Mouse (Mus musculus): ENCODE data around the gene Tenm4.

GRCm38 (mm10) chr7:96575202-96575650 is 404.2 kb downstream of the Tenm4 start:
- TF ChIP-seq POLR2AphosphoS2 (IDR thresholded peaks at IDR 0.05; ENCODE audit: low read length), result no peak
- no peak for TF ChIP-seq CTCF (IDR thresholded peaks at IDR 0.05 in 2 of 3, conservative IDR thresholded peaks at IDR 0.05 in 1 of 3; ENCODE audit: control insufficient read depth in 1 of 3, insufficient read depth in 1 of 3, low read depth in 2 of 3, low read length in 3 of 3, poor library complexity in 1 of 3, severe bottlenecking in 1 of 3)
- TF ChIP-seq POLR2A (IDR thresholded peaks at IDR 0.05; ENCODE audit: control insufficient read depth in 1 of 2, insufficient read depth in 1 of 2, low read depth in 1 of 2, low read length in 2 of 2, poor library complexity in 1 of 2), result no peak
- TF ChIP-seq CHD2 (IDR thresholded peaks at IDR 0.05; ENCODE audit: low read length), result no peak
- no peak for TF ChIP-seq SIN3A (IDR thresholded peaks at IDR 0.05; ENCODE audit: low read length)
- TF ChIP-seq GATA1 (IDR thresholded peaks at IDR 0.05; ENCODE audit: low read depth, low read length), result no peak
